Mouse (Mus musculus): ENCODE measurements around the gene Magi3. TPM values are rescaled to one million over a fixed set of nuclear protein-coding genes. Genes with fewer than 3 reads are reported as not detected.

Gene Magi3
- polyA plus RNA-seq, 1 experiment from 2014 or later: 6.1 TPM

DNA sequence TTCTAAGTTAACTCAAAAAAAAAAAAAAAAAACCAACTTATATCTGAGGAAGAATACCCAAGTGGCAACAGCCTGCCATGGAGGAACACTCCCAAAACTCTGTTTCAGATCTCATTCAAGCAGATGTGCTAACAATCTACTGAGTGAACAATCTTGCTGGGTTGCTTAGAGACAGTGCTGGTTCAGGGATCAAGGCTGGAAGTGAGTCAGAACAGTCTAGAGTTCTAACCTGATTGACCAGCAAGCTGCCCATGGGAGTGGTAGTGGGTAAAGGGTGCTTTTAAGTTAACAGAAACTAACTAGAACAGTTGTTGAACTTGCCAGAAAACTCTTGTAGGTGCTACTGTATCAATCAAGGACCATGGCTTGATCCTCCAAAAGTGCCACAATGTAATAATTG lies 118.9 kb downstream of the Magi3 start:
- no peak overlapping the region for H3K4me3 ChIP-seq (replicated peaks)
- no peaks in the 10 kb centered on the region for H3K27me3 ChIP-seq
- H3K36me3 ChIP-seq: no peaks in the 10 kb centered on the region
- H3K27ac ChIP-seq: no peak overlapping the region
- H3K4me1 ChIP-seq: no peaks in the 10 kb centered on the region
- no peak overlapping the region for H3K9ac ChIP-seq
- no peaks in the 10 kb centered on the region for H3K9me3 ChIP-seq (replicated peaks)
- no peak for ATAC-seq (replicated peaks; ENCODE audit: low FRiP score)
- H3K4me2 ChIP-seq: no peak overlapping the region

DNA sequence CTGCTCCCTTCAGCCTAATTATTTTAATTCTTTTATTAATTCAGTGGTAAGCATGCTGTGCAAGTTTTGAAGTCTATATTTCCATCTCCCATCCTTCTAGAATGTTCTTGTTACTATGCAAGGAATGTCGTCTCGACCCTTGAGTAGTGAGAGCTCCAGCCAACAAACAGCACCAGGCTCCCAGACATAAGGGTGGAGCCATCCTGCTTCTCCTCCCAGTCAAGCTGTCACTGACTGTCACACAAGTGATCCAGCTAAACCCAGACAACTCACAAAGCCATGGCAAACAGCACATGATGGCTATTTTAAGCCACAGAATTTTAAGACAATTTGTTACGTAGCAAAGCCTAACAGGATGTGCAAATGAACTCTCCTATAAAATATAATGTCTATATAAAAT lies 124.2 kb downstream of the Magi3 start:
- Histone ChIP-seq H3K36me3 (peaks cover 6% of the 10 kb centered on the region; the same call in 1 of the 2 replicates), H3K4me3 (replicated peaks) (no peak overlapping the region), H3K4me2 (no peak overlapping the region), H3K9me3 (replicated peaks) (no peaks in the 10 kb centered on the region), H3K27me3 (no peaks in the 10 kb centered on the region), H3K9ac (no peak overlapping the region), H3K27ac (no peak overlapping the region), H3K4me1 (no peaks in the 10 kb centered on the region)
- no peak for ATAC-seq (replicated peaks; ENCODE audit: low FRiP score)
- 69% methylated on average over 3 of the region's 3 CpGs for WGBS

DNA sequence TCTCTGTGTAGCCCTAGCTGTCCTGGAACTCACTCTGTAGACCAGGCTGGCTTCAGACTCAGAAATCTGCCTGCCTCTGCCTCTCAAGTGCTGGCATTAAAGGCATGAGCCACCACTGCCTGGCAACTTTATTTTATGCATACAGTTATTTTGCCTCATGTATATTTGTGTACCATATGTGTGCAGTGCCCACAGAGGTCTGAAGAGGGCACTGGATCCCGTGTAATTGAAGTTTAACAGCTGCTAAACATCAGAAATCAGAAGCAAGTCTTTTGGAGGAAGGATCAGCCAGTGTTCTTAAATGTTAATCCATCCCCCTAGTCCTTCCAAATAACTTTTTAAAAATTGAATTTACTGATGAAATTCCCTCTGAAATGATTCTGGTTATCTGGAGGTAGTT lies 125.5 kb downstream of the Magi3 start:
- Histone ChIP-seq H3K4me2 (no peak overlapping the region), H3K9me3 (replicated peaks) (no peaks in the 10 kb centered on the region), H3K4me3 (replicated peaks) (no peak overlapping the region), H3K36me3 (peaks cover 6% of the 10 kb centered on the region; the same call in 1 of the 2 replicates), H3K27me3 (no peaks in the 10 kb centered on the region), H3K27ac (no peak overlapping the region), H3K4me1 (no peaks in the 10 kb centered on the region), H3K9ac (no peak overlapping the region)
- no peak for ATAC-seq (replicated peaks; ENCODE audit: low FRiP score)
- 71% methylated on average over 1 of the region's 1 CpGs for WGBS

DNA sequence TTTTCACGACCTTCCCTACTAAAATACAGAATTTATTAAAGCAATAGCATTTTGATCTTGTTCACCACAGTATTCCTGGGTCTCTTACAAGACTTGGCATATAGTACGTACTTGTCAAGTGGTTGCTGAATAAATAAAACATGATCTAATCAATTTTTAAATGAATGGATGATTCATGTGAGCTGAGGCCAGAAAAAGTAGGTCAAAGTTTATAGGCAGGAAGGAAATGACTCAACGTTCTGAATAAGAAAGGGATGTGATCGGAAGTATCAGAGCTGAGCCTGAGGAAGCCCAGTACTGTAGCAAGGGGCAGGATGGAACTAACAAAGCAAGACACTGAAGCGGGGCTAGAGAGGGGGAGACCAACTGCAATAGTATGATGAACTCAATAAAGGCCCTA lies 127.4 kb downstream of the Magi3 start:
- 73% methylated on average over 5 of the region's 5 CpGs for WGBS
- no peaks in the 10 kb centered on the region for H3K27me3 ChIP-seq

DNA sequence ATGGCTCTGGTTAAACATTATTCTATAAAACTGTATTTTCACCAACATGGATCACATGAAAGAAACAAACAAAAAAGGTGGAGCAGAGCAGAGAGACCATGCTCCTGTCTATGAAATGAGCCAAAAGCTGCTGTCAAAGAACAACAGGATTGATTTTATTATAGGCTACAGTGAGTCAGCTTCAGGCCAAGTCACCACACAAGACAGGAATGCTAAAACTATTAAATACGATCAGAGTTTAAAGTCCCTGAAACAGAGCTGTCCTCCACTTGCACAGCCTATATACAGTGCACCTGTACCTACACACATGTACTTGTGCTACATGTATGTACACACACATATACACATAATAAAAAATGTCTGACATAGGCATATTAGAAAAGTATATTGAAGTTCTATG lies 138.1 kb downstream of the Magi3 start:
- H3K4me3 ChIP-seq (replicated peaks): no peak overlapping the region
- H3K4me2 ChIP-seq: no peak overlapping the region
- 82% methylated on average over 1 of the region's 1 CpGs for WGBS
- peaks cover 5% of the 10 kb centered on the region; the same call in 1 of the 2 replicates for H3K36me3 ChIP-seq
- H3K4me1 ChIP-seq: no peaks in the 10 kb centered on the region
- ATAC-seq (replicated peaks; ENCODE audit: low FRiP score): no peak
- H3K9ac ChIP-seq: no peak overlapping the region
- no peaks in the 10 kb centered on the region for H3K27me3 ChIP-seq
- H3K27ac ChIP-seq: no peak overlapping the region
- H3K9me3 ChIP-seq (replicated peaks): no peaks in the 10 kb centered on the region

More for the DNA sequence above, 127.4 kb downstream of the Magi3 start:
- Histone ChIP-seq H3K36me3 (peaks cover 6% of the 10 kb centered on the region; the same call in 1 of the 2 replicates), H3K27ac (no peak overlapping the region), H3K9ac (no peak overlapping the region), H3K4me2 (no peak overlapping the region), H3K9me3 (replicated peaks) (no peaks in the 10 kb centered on the region), H3K4me1 (no peaks in the 10 kb centered on the region), H3K4me3 (replicated peaks) (no peak overlapping the region)
- ATAC-seq (replicated peaks; ENCODE audit: low FRiP score): no peak

DNA sequence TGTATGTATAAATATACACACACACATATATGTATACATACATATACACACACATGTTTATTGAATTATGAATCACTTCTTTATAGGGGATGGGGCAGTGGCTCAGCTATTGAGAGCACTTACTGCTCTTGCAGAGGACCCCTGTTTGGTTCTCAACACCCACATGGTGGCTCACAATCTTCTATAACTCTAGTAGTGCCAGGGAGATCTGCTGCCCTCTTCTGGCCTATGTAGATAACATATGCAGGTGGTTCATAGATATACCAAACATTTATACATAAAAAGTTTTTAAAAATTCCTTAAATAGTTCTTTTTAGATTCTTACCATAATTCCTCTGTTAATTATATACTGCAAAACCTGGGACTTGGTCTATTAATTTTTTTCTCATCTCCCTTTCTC lies 141.4 kb downstream of the Magi3 start:
- no peak overlapping the region for H3K4me2 ChIP-seq

DNA sequence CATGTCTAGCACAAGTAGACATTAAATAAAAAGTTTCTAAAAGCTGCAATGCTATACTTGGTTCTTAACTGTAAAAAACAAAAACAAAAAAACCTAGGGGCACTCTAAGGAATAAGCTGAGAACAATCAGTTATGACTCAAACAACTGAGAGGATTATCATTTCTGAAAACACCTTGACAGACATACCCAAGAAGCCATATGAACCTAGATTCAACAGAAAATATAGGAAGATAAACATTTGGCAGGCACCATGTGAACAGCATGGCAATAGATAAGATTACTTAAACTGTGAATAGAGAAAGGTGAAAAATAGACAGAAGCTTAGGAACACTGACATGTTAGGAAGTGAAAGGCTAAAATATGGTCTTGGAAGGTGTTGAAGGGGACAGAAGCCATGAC lies 150.8 kb downstream of the Magi3 start:
- Histone ChIP-seq H3K9ac (no peak overlapping the region), H3K4me1 (no peaks in the 10 kb centered on the region), H3K27me3 (no peaks in the 10 kb centered on the region), H3K27ac (no peak overlapping the region), H3K36me3 (0 out of 2 replicates have a peak, but pooled peaks cover 3% of the 10 kb centered on the region), H3K4me3 (replicated peaks) (no peak overlapping the region), H3K4me2 (no peak overlapping the region), H3K9me3 (replicated peaks) (no peaks in the 10 kb centered on the region)
- ATAC-seq (replicated peaks; ENCODE audit: low FRiP score): no peak

More for the DNA sequence above, 141.4 kb downstream of the Magi3 start:
- H3K9ac ChIP-seq: no peak overlapping the region
- H3K4me3 ChIP-seq (replicated peaks): no peak overlapping the region
- no peak for ATAC-seq (replicated peaks; ENCODE audit: low FRiP score)
- no peaks in the 10 kb centered on the region for H3K4me1 ChIP-seq
- H3K36me3 ChIP-seq: peaks cover 5% of the 10 kb centered on the region; the same call in 1 of the 2 replicates
- H3K9me3 ChIP-seq (replicated peaks): no peaks in the 10 kb centered on the region
- no peak overlapping the region for H3K27ac ChIP-seq
- no peaks in the 10 kb centered on the region for H3K27me3 ChIP-seq

DNA sequence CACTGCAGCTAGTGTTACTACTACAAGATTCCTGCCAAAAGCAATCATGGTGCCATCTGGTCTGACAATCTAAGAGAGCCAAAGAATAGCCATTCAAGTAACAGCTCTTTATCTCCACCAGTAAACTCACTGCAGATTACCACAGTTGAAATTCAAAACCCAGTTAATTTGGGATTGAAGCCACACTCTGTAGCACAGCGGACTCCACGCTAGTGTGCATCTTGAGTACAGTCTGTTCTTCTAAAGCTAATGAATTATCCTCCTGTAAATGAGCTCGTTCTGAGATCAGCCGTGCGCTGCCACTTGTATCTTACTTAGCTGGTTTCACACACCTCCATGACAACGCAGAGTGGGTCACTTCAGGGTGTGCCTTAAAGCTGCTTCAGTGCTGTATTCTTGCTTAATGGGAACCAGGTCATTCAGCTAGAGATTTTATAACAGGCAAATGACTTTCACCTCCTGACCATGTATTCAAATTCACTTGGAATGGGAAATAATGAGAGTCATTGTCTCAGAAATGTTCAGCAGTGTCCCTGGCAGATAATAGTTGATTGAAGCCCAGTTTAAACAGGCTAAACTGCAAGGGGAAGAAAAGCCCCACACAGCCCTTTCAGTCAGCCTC lies 161.1 kb downstream of the Magi3 start:
- H3K9me3 ChIP-seq (replicated peaks): no peaks in the 10 kb centered on the region
- no peak overlapping the region for H3K9ac ChIP-seq
- H3K4me1 ChIP-seq: no peaks in the 10 kb centered on the region
- WGBS: 55% methylated on average over 6 of the region's 6 CpGs
- ATAC-seq (replicated peaks; ENCODE audit: low FRiP score): no peak
- H3K4me2 ChIP-seq: no peak overlapping the region
- H3K4me3 ChIP-seq (replicated peaks): no peak overlapping the region
- no peak overlapping the region for H3K27ac ChIP-seq
- no peaks in the 10 kb centered on the region for H3K36me3 ChIP-seq
- H3K27me3 ChIP-seq: no peaks in the 10 kb centered on the region

DNA sequence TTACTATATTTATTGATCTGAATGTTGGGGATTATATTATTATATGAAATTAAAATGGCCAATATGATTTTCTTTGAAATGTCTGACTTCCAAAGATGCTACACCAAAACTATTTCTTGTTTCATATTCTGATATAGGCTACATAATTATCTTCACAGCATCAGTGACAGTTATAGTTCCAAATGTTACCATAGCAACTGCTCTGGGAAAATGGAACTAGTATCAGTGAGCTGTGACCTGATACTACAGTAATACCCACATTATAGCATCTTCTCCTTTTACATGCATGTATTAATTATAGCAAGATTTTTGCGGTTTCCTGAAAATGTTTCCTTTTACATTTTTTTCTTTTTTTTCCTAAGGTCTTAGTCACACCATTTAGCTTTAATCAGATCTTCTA lies 187.4 kb downstream of the Magi3 start:
- Histone ChIP-seq H3K27me3 (no peaks in the 10 kb centered on the region), H3K4me1 (no peaks in the 10 kb centered on the region), H3K9ac (no peak overlapping the region), H3K9me3 (replicated peaks) (no peaks in the 10 kb centered on the region), H3K4me3 (replicated peaks) (no peak overlapping the region), H3K27ac (no peak overlapping the region), H3K4me2 (no peak overlapping the region), H3K36me3 (peaks cover 6% of the 10 kb centered on the region)
- WGBS: 92% methylated on average over 1 of the region's 1 CpGs
- no peak for ATAC-seq (replicated peaks; ENCODE audit: low FRiP score)

DNA sequence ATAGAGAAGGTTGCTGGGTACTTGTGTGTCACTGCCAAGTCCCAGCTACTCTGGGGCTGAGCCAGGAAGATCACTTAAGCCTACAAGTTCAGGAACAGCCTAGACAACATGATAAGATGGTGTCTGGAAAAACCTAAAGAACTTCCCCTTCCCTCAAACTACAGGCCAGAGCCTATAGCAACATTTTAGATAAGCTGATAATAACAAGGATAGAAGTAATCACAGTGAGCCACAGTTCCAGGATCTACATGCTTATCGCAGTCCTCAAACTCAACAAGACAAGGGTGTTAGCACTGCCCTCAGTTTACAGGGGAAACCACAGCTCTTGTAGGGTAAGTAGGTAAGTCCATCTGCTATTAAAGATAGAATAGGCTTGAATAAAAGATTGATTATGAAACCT lies 188.1 kb downstream of the Magi3 start:
- Histone ChIP-seq H3K36me3 (peaks cover 9% of the 10 kb centered on the region), H3K4me2 (no peak overlapping the region)
- 97% methylated on average over 1 of the region's 1 CpGs for WGBS

DNA sequence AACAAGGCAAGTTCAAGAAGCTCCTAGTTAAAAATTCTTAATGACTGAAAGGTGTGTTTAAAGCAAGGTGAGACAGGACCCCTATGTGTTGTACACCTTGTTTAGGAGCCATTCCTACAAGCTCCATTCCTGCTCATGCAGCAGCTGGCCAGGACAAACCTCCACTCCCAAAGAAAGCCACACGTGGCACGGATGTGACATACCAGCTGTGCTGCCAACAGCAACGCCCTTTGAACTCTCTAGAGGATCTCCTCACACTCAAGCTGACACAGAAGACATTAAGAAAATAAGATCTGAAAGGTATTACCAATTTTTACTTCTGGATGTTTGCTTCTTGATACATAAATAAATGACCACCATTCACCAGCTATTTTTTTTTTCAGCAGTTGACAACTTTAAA lies 193.2 kb downstream of the Magi3 start:
- H3K4me2 ChIP-seq: no peak overlapping the region
- H3K27ac ChIP-seq: no peak overlapping the region
- peaks cover 26% of the 10 kb centered on the region for H3K36me3 ChIP-seq
- H3K4me3 ChIP-seq (replicated peaks): no peak overlapping the region
- H3K4me1 ChIP-seq: no peaks in the 10 kb centered on the region
- WGBS: 37% methylated on average over 3 of the region's 3 CpGs
- ATAC-seq (replicated peaks; ENCODE audit: low FRiP score): no peak
- no peak overlapping the region for H3K9ac ChIP-seq
- H3K27me3 ChIP-seq: no peaks in the 10 kb centered on the region
- no peaks in the 10 kb centered on the region for H3K9me3 ChIP-seq (replicated peaks)

More for the DNA sequence above, 188.1 kb downstream of the Magi3 start:
- ATAC-seq (replicated peaks; ENCODE audit: low FRiP score): no peak
- H3K9me3 ChIP-seq (replicated peaks): no peaks in the 10 kb centered on the region
- H3K27me3 ChIP-seq: no peaks in the 10 kb centered on the region
- H3K9ac ChIP-seq: no peak overlapping the region
- no peaks in the 10 kb centered on the region for H3K4me1 ChIP-seq
- H3K4me3 ChIP-seq (replicated peaks): no peak overlapping the region
- H3K27ac ChIP-seq: no peak overlapping the region

DNA sequence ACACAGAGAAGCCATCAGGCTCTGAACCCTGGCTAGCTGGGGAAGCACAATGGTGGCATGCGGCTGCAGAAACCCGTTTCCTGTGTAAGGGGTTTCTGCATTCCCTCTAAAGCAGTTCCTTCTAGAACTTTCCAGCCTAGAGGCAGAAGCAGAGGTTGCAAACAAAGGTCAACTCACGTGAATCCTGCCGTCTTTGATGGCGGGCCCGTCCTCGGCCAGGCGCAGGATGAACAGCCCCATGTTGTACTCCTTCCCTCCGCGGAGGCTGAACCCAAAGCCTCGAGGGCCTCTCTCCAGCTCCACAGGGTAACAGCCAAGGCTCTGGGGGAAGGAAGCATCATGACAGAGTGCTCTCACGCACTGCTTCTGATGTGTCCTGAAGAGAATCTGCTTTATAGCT lies 200.1 kb downstream of the Magi3 start:
- H3K27ac ChIP-seq: no peak overlapping the region
- no peak for ATAC-seq (replicated peaks; ENCODE audit: low FRiP score)

DNA sequence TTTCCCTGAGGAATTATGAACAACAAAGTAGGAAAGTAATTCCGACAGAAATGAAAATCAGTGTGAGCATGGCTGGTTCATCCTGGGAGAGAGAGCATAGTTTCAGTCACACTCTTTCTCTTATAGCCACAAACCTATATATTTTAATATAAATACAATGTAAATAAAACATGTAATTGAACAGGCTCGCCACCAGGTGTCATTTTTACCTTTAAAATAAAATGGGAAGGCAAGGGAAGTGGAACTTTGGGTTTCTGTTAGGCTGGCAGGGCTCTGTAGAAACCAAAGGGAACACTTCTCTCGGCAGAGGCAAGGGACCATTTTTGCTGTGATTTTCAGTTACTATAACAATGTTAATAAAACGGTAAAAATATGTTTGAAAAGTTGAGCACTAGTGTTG lies 200.7 kb downstream of the Magi3 start:
- Histone ChIP-seq H3K9me3 (replicated peaks) (no peaks in the 10 kb centered on the region), H3K27me3 (no peaks in the 10 kb centered on the region), H3K36me3 (peaks cover 59% of the 10 kb centered on the region), H3K4me1 (no peaks in the 10 kb centered on the region), H3K27ac (no peak overlapping the region), H3K4me2 (no peak overlapping the region), H3K4me3 (replicated peaks) (no peak overlapping the region), H3K9ac (no peak overlapping the region)
- 64% methylated on average over 4 of the region's 4 CpGs for WGBS
- ATAC-seq (replicated peaks; ENCODE audit: low FRiP score): no peak

More for the DNA sequence above, 200.1 kb downstream of the Magi3 start:
- Histone ChIP-seq H3K27me3 (no peaks in the 10 kb centered on the region), H3K36me3 (peaks cover 56% of the 10 kb centered on the region), H3K9ac (no peak overlapping the region), H3K4me1 (no peaks in the 10 kb centered on the region), H3K9me3 (replicated peaks) (no peaks in the 10 kb centered on the region), H3K4me2 (no peak overlapping the region), H3K4me3 (replicated peaks) (no peak overlapping the region)
- WGBS: 86% methylated on average over 12 of the region's 12 CpGs
